Mouse (Mus musculus) kidney, adult 11 months (tissue): ENCODE data around the gene 1810010D01Rik.

Experiments
- DNase-seq: peaks from one replicate; pipeline ENCODE4 v3.0.0; 2022

1810010D01Rik gene

GRCm38 (mm10) chr7:145173563-145173962 lies 34.4 kb downstream of the 1810010D01Rik start:
- DNase-seq, result no peak

- DNase-seq, result no peak
These were observed 34.8 kb downstream of the 1810010D01Rik start for GRCm38 (mm10) chr7:145173116-145173515.

GRCm38 (mm10) chr7:145169703-145170102 lies 38.2 kb downstream of the 1810010D01Rik start:
- no peak for DNase-seq

- DNase-seq, result peak; percentile 50
These were observed 48.4 kb downstream of the 1810010D01Rik start for GRCm38 (mm10) chr7:145159283-145160240.
